In the genomic region with DNA sequence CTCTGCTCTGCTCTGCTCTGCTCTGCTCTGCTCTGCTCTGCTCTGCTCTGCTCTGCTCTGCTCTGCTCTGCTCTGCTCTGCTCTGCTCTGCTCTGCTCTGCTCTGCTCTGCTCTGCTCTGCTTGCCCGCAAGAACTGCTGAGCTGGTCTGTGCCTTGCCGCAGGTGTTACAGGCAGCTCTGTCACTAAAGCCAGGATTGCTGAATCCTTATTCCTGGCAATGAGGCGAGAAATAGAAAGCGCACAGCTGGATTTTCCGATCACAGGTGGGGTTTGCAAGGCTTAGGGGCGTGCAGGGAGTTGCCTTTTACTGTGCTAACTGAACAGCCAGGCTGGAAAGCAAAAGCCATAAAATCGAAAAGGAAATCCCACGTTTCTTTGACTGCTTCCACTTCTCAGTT, we compare ENCODE assay signal across 12 mouse cellular contexts. TPM values are rescaled to one million over a fixed set of nuclear protein-coding genes. Genes with fewer than 3 reads are reported as not detected.
DNase-seq lines count a peak whose midpoint lies in the region; ATAC-seq and TF ChIP-seq lines count a peak whose summit lies in the region.
"Had no signal": no experiment of that assay in that cellular context is flagged by ENCODE, and none has a peak within 500 bp of the region (broad histone marks: within the 10 kb centered on the region; RNA-seq: fewer than 3 reads in every experiment).

No protein-coding gene starts in this region.

- no peaks in the 10 kb centered on the region for H3K27me3 ChIP-seq in hindbrain, embryonic 13.5 days
- H3K27me3 ChIP-seq in hindbrain, embryonic 12.5 days = no peaks in the 10 kb centered on the region
- H3K27me3 ChIP-seq in ES-Bruce4 (ENCODE audit: control insufficient read depth, insufficient read depth, low read length, poor library complexity, severe bottlenecking) = no peaks in the 10 kb centered on the region
- peaks cover 3% of the 10 kb centered on the region; the same call in 1 of the 2 replicates for H3K27me3 ChIP-seq in limb, embryonic 12.5 days
- H3K27me3 ChIP-seq: heart, embryonic 12.5 days had no signal

- TF ChIP-seq POLR2A in ES-Bruce4 (IDR thresholded peaks at IDR 0.05; ENCODE audit: insufficient read depth, low read length) = no peak

- no peak overlapping the region; the same call in 1 of the 2 replicates for H3K27ac ChIP-seq in hindbrain, embryonic 13.5 days
- H3K27ac ChIP-seq in hindbrain, embryonic 12.5 days = no peak overlapping the region
- peak overlapping the region; percentile 8; the same call in 1 of the 2 replicates for H3K27ac ChIP-seq in ES-Bruce4 (ENCODE audit: insufficient read depth, low read length)
- H3K27ac ChIP-seq in limb, embryonic 12.5 days = peak overlapping the region; percentile 56; the same call in 1 of the 2 replicates
- H3K27ac ChIP-seq: left cerebral cortex, adult 2 months; liver, embryonic 14.5 days had no signal

- H3K4me3 ChIP-seq in hindbrain, embryonic 13.5 days = no peak overlapping the region
- H3K4me3 ChIP-seq in hindbrain, embryonic 12.5 days = no peak overlapping the region
- H3K4me3 ChIP-seq in ES-Bruce4 (ENCODE audit: low read depth, low read length) = no peak overlapping the region; the same call in 1 of the 2 replicates
- H3K4me3 ChIP-seq in limb, embryonic 12.5 days (replicated peaks) = no peak overlapping the region
- H3K4me3 ChIP-seq: heart, embryonic 12.5 days; left cerebral cortex, adult 2 months had no signal

- no peak for TF ChIP-seq EP300 in ES-Bruce4 (IDR thresholded peaks at IDR 0.05; ENCODE audit: insufficient read depth, low read depth, low read length)

- ATAC-seq in hindbrain, embryonic 13.5 days (ENCODE audit: low FRiP score) = no peak; the same call in 1 of the 2 replicates
- no peak for ATAC-seq in hindbrain, embryonic 12.5 days (ENCODE audit: low FRiP score)
- peak; percentile 73; the same call in 1 of the 2 replicates for ATAC-seq in limb, embryonic 12.5 days (ENCODE audit: insufficient number of reproducible peaks, insufficient read depth, low FRiP score, low TSS enrichment, low read depth)

- no peaks in the 10 kb centered on the region for H3K9me3 ChIP-seq in hindbrain, embryonic 13.5 days
- H3K9me3 ChIP-seq in hindbrain, embryonic 12.5 days (replicated peaks) = no peaks in the 10 kb centered on the region
- H3K9me3 ChIP-seq in ES-Bruce4 (replicated peaks; ENCODE audit: control insufficient read depth, insufficient read depth, low read length, poor library complexity, severe bottlenecking) = no peaks in the 10 kb centered on the region
- no peaks in the 10 kb centered on the region for H3K9me3 ChIP-seq in limb, embryonic 12.5 days
- H3K9me3 ChIP-seq: heart, embryonic 12.5 days had no signal

- 0 out of 2 replicates have a peak overlapping the region, but pooled peaks have one; percentile 15 for H3K4me2 ChIP-seq in hindbrain, embryonic 13.5 days
- H3K4me2 ChIP-seq in hindbrain, embryonic 12.5 days (replicated peaks) = no peak overlapping the region
- H3K4me2 ChIP-seq in limb, embryonic 12.5 days = no peak overlapping the region
- H3K4me2 ChIP-seq: heart, embryonic 12.5 days had no signal

- no peaks in the 10 kb centered on the region for H3K36me3 ChIP-seq in hindbrain, embryonic 13.5 days
- H3K36me3 ChIP-seq in hindbrain, embryonic 12.5 days = no peaks in the 10 kb centered on the region
- no peaks in the 10 kb centered on the region for H3K36me3 ChIP-seq in ES-Bruce4 (ENCODE audit: control insufficient read depth, insufficient read depth, low read length, poor library complexity, severe bottlenecking)
- H3K36me3 ChIP-seq in limb, embryonic 12.5 days = no peaks in the 10 kb centered on the region
- H3K36me3 ChIP-seq: heart, embryonic 12.5 days had no signal

- H3K9ac ChIP-seq in hindbrain, embryonic 13.5 days = no peak overlapping the region
- no peak overlapping the region for H3K9ac ChIP-seq in hindbrain, embryonic 12.5 days
- no peak overlapping the region for H3K9ac ChIP-seq in ES-Bruce4 (ENCODE audit: low read depth, poor library complexity, severe bottlenecking)
- no peak overlapping the region for H3K9ac ChIP-seq in limb, embryonic 12.5 days (replicated peaks)
- H3K9ac ChIP-seq: heart, embryonic 12.5 days; liver, embryonic 14.5 days had no signal

- no peak for TF ChIP-seq CTCF in ES-Bruce4 (IDR thresholded peaks at IDR 0.05; ENCODE audit: low read depth, low read length)

- H3K4me1 ChIP-seq in hindbrain, embryonic 13.5 days (replicated peaks) = no peaks in the 10 kb centered on the region
- no peaks in the 10 kb centered on the region for H3K4me1 ChIP-seq in hindbrain, embryonic 12.5 days
- no peaks in the 10 kb centered on the region for H3K4me1 ChIP-seq in ES-Bruce4 (ENCODE audit: control insufficient read depth, insufficient read depth, low read length)
- H3K4me1 ChIP-seq in limb, embryonic 12.5 days (replicated peaks) = no peaks in the 10 kb centered on the region
- H3K4me1 ChIP-seq: heart, embryonic 12.5 days had no signal

- 54% methylated on average over 8 of the region's 8 CpGs for WGBS in hindbrain, embryonic 13.5 days
- WGBS in hindbrain, embryonic 12.5 days = 59% methylated on average over 8 of the region's 8 CpGs
- 16% methylated on average over 8 of the region's 8 CpGs for WGBS in limb, embryonic 12.5 days

- DNase-seq in brain, adult 2 months (ENCODE audit: low read depth, low spot score) = peak; percentile 45
- no peak for DNase-seq in cerebellum, postnatal 10 days
- DNase-seq in thymus, adult 18-20 months = no peak
- no peak for DNase-seq in adrenal gland, postnatal 14 days
- DNase-seq: adrenal gland, adult 2 months had no signal

RNA-seq across cellular contexts. Expression of a gene that starts 47.5 kb away (rescaled TPM):
- 35.1 and 35.2 TPM in 2 replicates for polyA plus RNA-seq in hindbrain, embryonic 13.5 days (2015; fragmentation: Nextera tagmentation; extraction: Ambion mirVana)
- polyA plus RNA-seq in hindbrain, embryonic 12.5 days (2016; fragmentation: Nextera tagmentation; extraction: Ambion mirVana) = 59.1 and 59.4 TPM in 2 replicates
- polyA plus RNA-seq in ES-Bruce4 (2011; ENCODE audit: insufficient read depth, insufficient read length, low read depth, missing spikeins) = 22.7 and 23.9 TPM in 2 replicates
- 66.3 and 68.8 TPM in 2 replicates for polyA plus RNA-seq in limb, embryonic 12.5 days (2016; fragmentation: Nextera tagmentation; extraction: Ambion mirVana)
- total RNA-seq in adrenal gland, postnatal 14 days (2021) = 66.7 and 81.4 TPM in 2 replicates

Comparison
In these comparisons a context has a peak if more than half of its experiments do, and no peak if none do; other contexts are left out.
1. H3K27ac ChIP-seq: peak in ES-Bruce4 (single experiment) and limb, embryonic 12.5 days (single experiment); none in hindbrain, embryonic 13.5 days (single experiment) and hindbrain, embryonic 12.5 days (single experiment).